Mouse (Mus musculus): ENCODE results near the gene Tnip2. TPM values are rescaled to one million over a fixed set of nuclear protein-coding genes. Genes with fewer than 3 reads are reported as not detected.
A peak's percentile ranks its signal among the peaks of the same experiment; 100 is the strongest.

The Tnip2 gene
- total RNA-seq, 1 experiment from 2014 or later: 39.5 TPM

DNA sequence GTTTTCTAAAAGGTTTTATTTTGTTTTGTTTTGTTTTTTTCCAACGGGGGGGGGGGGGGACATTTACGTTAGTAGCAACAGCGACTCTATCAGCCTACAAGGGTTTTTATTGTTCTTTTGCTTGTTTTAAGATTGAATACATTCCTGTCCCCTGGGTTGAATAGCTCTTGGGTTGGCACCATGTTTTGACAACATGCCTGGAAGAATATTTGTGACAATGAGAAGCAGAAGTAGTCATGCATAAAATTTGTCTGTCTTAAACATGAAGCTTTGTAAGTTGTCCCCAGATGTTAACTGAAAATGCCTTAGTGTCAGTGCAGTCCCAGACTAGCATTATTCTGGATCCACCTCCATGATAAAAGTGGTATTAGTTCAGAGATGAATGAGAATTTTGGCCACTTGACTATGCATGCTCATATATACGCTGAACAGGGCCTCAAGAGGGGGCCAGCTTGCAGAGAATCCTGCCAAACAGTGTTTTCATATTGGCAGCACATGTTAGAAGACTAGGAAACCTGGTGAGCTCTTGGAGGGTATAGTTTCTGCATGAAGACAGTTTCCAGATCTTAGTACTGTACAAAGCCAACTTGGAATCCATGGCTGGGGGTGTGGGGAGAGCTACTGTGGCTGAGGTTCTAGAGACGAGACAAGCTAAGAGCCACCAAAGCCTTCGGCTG is 24.9 kb downstream of the Tnip2 start:
- ATAC-seq (replicated peaks in 1 of 2; ENCODE audit: insufficient read depth in 1 of 2, low FRiP score in 2 of 2, low TSS enrichment in 1 of 2, low read depth in 1 of 2, poor library complexity in 2 of 2, severe bottlenecking in 2 of 2): no peak

DNA sequence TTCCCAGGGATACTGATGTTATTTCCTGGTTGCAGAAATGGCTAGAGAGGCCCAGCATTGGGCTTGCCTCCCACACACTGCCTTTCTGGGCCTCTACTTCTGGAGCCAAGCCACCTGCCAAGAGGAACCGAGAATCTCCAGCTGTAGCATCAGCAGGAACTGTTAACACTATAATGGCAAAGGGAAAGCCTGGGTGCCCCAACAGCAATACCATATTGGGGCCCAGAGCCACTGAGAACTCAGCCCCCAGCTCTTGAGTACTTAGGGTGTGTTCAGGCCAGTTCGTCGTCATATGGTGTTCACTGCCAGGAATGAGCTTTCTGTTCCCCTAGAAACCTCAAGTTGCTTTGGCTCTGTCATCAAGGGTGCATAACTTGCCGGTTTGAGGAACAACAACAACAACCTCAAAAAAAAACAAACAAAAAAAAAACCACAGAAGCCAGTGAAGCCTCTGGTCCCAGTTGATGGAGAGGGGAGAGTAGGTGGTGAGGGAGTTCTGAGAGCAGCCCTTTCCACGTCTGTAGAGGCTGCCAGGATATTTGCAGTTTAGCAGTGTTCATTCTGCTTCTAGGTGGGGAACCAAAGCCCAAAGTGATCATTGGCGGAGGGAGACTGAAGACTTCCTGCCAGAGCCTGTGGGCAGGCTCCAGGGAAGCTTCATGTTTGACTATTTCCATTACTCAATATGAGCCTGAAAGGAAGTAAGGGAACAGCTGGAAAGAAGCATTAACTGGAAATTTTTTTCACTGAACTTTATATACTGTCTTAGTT is 26.3 kb downstream of the Tnip2 start:
- 0 out of 4 replicates have a peak, but pooled peaks of 1 of the 2 experiments have one; percentile 17 for ATAC-seq (replicated peaks in 1 of 2; ENCODE audit: insufficient read depth in 1 of 2, low FRiP score in 2 of 2, low TSS enrichment in 1 of 2, low read depth in 1 of 2, poor library complexity in 2 of 2, severe bottlenecking in 2 of 2)

DNA sequence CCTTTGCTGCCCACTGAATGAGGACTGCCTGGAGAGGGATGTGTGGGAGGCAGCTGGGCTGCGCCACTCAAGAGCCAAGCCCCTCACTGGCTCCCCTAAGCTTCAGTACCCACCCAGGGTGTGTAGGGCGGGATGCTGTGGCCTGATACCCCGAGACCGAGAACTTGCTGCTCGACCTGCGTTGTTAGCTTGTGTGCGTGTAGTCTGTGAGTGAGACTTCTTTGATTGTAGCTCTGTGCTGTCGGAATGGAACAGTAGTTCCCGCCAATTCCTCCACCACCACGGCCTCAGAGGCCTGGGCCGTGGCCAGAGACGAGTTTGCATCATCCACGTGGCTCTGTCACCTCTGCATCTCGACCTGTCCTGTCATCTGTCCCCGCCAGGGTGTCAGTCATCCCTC is 28.1 kb downstream of the Tnip2 start:
- no peak for ATAC-seq (replicated peaks in 1 of 2; ENCODE audit: insufficient read depth in 1 of 2, low FRiP score in 2 of 2, low TSS enrichment in 1 of 2, low read depth in 1 of 2, poor library complexity in 2 of 2, severe bottlenecking in 2 of 2)

DNA sequence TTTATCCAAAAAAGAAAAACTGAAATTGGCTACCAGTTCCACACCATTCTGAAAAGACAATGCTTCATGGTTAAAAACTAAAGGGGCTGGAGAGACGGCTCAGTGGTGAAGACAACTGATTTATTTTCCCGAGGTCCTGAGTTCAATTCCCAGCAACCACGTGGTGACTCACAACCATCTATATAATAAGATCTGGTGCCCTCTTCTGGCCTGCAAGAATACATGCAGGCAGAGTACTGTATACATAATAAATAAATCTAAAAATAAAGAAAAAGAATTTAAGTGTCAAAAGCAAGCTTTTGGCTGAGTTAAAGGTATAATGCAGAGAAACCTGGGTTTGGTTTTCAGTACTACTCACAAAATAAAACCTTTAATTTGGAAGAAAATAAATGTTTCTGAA is 32.9 kb downstream of the Tnip2 start:
- ATAC-seq (replicated peaks in 1 of 2; ENCODE audit: insufficient read depth in 1 of 2, low FRiP score in 2 of 2, low TSS enrichment in 1 of 2, low read depth in 1 of 2, poor library complexity in 2 of 2, severe bottlenecking in 2 of 2): no peak

DNA sequence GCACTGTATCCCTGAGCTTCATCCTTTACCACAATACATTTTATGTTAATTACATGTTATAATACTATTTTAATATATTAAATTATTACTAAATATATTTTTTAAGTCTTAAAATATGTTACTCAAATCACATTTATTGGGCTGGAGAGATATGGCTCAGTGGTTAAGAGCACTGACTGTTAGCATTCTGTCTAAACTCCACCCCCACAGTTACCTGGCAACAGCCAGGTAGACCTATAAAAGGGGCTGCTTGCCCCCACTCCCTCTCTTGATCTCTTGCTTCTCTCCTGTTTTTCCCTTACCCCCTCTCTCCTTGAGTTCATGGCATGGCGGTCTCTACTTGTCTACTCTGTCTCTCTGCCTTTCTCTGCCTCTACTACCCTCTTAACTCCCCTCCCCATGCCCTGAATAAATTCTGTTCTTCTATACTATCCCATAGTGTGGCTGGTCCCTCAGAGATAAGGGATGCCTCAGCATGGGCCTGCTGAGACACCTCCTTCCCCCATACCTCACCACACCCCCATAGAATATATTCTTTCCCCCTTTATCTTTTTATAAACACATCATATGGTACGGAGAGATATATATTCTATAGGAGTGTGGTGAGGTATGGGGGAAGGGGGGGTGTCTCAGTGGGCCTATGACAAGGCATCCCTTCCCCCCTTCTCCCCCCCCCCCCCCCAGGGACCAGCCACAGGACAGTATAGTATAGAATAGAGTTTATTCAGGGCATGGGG is 45.6 kb downstream of the Tnip2 start:
- no peak for ATAC-seq (replicated peaks in 1 of 2; ENCODE audit: insufficient read depth in 1 of 2, low FRiP score in 2 of 2, low TSS enrichment in 1 of 2, low read depth in 1 of 2, poor library complexity in 2 of 2, severe bottlenecking in 2 of 2)

DNA sequence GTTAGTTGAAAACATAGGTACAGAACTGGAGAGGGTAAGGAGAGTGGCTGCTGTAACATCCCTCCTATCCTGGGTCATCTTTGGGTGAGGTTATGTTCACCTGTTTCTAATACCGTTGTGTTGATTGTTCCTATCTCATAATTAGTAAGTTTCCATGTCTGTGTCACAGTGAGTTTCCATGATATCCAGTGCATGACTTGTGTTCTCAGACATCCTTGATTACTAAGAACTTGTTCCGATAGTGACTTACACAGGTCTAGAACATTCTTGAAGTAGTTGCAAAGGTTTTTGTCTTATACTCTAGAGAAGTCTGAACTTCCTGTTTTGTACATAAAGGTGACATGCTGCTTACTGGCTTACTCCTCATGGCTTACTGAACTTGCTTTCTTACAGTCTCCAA is 47.1 kb downstream of the Tnip2 start:
- ATAC-seq (replicated peaks in 1 of 2; ENCODE audit: insufficient read depth in 1 of 2, low FRiP score in 2 of 2, low TSS enrichment in 1 of 2, low read depth in 1 of 2, poor library complexity in 2 of 2, severe bottlenecking in 2 of 2): no peak

DNA sequence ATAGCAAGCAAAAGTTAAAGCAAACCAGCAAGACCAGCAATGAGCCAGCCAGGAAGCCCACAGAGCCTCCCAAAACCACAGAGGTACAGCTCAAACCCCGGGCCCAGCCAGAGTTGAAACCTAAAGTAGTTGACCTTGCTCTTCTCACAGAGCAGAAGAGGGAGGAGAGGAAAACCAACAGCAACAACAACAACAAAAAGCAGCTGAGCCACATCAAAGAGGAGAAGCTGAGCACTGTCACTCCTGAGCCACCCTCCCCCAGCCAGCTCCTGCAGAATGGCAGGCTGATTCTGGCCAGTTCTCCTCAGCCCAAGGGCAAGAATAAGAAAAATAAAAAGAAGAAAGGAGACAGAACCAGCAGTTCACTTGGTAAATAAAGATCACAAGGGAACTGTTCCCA is 47.7 kb downstream of the Tnip2 start:
- ATAC-seq (replicated peaks in 1 of 2; ENCODE audit: insufficient read depth in 1 of 2, low FRiP score in 2 of 2, low TSS enrichment in 1 of 2, low read depth in 1 of 2, poor library complexity in 2 of 2, severe bottlenecking in 2 of 2): no peak

DNA sequence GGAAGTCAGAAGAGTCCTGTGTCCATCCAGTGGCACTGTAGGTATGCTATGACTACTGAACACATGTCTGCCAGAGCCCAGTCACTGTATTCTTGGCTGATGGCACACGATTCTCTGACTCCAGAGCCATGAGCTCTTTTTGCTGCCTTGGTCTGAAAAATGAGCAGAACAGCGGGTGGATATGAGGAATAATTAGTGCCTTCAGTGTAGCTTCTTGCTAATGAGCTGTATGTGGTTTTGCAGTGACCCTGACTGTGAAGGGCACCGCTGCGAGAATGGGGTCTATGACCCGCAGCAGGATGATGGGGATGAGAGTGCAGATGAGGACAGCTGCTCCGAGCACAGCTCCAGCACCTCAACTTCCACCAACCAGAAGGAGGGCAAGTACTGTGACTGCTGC is 52.0 kb downstream of the Tnip2 start:
- ATAC-seq (replicated peaks in 1 of 2; ENCODE audit: insufficient read depth in 1 of 2, low FRiP score in 2 of 2, low TSS enrichment in 1 of 2, low read depth in 1 of 2, poor library complexity in 2 of 2, severe bottlenecking in 2 of 2): no peak

DNA sequence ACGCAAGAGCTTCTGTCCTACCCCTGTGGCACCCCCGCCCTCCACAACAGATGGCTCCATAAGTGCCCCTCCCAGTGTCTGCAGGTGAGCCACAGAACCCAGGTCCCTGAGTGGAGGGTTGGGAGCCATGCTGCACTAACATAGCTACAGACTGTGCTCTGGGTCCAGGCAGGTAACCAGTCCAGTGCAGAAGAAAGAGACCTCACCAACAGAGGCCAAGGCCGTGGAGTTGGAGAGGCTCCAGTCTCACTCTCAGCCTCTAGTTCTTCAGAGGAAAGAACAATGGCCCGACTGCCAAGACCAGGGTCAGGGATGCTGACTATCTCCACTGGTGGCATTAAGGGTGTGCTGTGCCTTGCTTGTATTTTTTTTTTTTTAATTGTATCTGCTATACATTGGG is 52.5 kb downstream of the Tnip2 start:
- no peak for ATAC-seq (replicated peaks in 1 of 2; ENCODE audit: insufficient read depth in 1 of 2, low FRiP score in 2 of 2, low TSS enrichment in 1 of 2, low read depth in 1 of 2, poor library complexity in 2 of 2, severe bottlenecking in 2 of 2)

DNA sequence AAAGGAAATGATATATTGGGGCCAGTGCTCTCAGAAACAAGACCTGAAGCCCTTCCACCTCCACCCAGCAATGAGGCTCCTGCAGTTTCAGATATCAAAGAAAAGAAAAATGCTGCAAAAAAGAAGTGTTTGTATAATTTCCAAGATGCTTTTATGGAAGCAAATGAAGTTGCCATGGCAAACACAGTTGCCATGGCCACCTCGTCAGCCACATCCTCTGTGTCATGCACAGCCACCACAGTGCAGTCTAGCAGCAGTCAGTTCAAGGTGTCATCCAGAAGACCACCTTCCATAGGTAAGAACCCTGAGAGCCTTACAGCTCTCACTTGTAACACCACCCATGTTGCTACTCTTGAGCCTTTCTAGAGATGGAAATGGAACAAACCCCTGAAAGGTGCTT is 54.8 kb downstream of the Tnip2 start:
- ATAC-seq (replicated peaks in 1 of 2; ENCODE audit: insufficient read depth in 1 of 2, low FRiP score in 2 of 2, low TSS enrichment in 1 of 2, low read depth in 1 of 2, poor library complexity in 2 of 2, severe bottlenecking in 2 of 2): no peak

DNA sequence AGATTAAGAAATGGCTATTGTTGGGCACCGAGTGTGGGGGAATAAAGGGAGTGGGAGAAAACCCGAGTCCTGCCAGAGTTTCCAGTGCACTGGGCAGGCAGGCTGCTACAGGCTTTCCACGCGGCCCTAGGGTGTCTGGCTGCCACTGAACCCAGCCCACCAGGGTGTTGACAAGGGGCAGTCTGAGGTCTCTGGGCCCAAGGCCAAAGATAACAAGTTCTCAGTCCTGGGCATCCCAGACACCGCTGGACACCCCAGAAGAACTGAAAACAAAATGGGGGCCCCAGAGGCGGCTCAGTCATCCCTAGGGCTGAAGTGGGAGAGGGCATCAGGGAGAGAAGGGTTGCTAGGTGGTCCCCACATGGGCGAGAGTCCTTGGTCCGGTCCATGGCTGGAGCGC is 67.6 kb downstream of the Tnip2 start:
- ATAC-seq (replicated peaks in 1 of 2; ENCODE audit: insufficient read depth in 1 of 2, low FRiP score in 2 of 2, low TSS enrichment in 1 of 2, low read depth in 1 of 2, poor library complexity in 2 of 2, severe bottlenecking in 2 of 2): no peak

Other genes with a start within 250 kb of the Tnip2 start
- gene Zfyve28, start 225.5 kb downstream of the Tnip2 start, total RNA-seq (2017): 1.2 and 1.4 TPM in 2 replicates
- not detected in 2 replicates for gene Cfap99, start 225.4 kb downstream of the Tnip2 start, total RNA-seq (2017)
- gene Rnf4, start 177.7 kb downstream of the Tnip2 start, total RNA-seq (2017): 161 and 185 TPM in 2 replicates
- gene Fam193a, start 144.1 kb downstream of the Tnip2 start, total RNA-seq (2017): 41.8 and 46.6 TPM in 2 replicates
- 22.6 and 23.4 TPM in 2 replicates for gene Sh3bp2, start 11.8 kb upstream of the Tnip2 start, total RNA-seq (2017)
- 130 and 184 TPM in 2 replicates for gene Add1, start 59.7 kb upstream of the Tnip2 start, total RNA-seq (2017)
- gene Mfsd10, start 123.2 kb upstream of the Tnip2 start, total RNA-seq (2017): 76.8 and 89.1 TPM in 2 replicates
- gene Nop14, start 146.2 kb upstream of the Tnip2 start, total RNA-seq (2017): 58.8 and 65.0 TPM in 2 replicates
- 0.84 and 1.1 TPM in 2 replicates for gene Grk4, start 146.4 kb upstream of the Tnip2 start, total RNA-seq (2017)
- 19.5 and 33.1 TPM in 2 replicates for gene Htt, start 247.7 kb upstream of the Tnip2 start, total RNA-seq (2017)